Mouse (Mus musculus) E14TG2a.4 (cell line): ENCODE data around the gene E130114P18Rik.

Experiments
- H3K27me3 ChIP-seq: 2 replicates; pipeline ENCODE4 v1.6.1; 2014; ENCODE audit warnings: low read length, control low read depth; ENCODE audit not compliant: insufficient read depth
- H3K36me3 ChIP-seq: 2 replicates; pipeline ENCODE4 v1.6.1; 2014; ENCODE audit warnings: low read length, control low read depth; ENCODE audit not compliant: insufficient read depth
- H3K4me1 ChIP-seq: replicated peaks from 2 replicates; pipeline ENCODE4 v1.6.1; 2014; ENCODE audit warnings: low read depth, low read length, control low read depth
- H3K4me3 ChIP-seq: replicated peaks from 2 replicates; pipeline ENCODE4 v1.5.1; 2014; ENCODE audit warnings: mild to moderate bottlenecking, low read length
- H3K9me3 ChIP-seq: 2 replicates; pipeline ENCODE4 v1.6.1; 2014; ENCODE audit warnings: low read length, control low read depth
- CTCF ChIP-seq: conservative IDR thresholded peaks from 2 replicates; pipeline ENCODE4 v1.5.1; 2014; ENCODE audit warnings: low read length
- NANOG ChIP-seq: IDR thresholded peaks from 2 replicates; pipeline ENCODE4 v1.6.1; 2014; ENCODE audit warnings: borderline replicate concordance, low read length, mixed read lengths
- POU5F1 ChIP-seq: IDR thresholded peaks from 2 replicates; pipeline ENCODE4 v1.6.1; 2014; ENCODE audit warnings: low read length, borderline replicate concordance

The E130114P18Rik gene

DNA sequence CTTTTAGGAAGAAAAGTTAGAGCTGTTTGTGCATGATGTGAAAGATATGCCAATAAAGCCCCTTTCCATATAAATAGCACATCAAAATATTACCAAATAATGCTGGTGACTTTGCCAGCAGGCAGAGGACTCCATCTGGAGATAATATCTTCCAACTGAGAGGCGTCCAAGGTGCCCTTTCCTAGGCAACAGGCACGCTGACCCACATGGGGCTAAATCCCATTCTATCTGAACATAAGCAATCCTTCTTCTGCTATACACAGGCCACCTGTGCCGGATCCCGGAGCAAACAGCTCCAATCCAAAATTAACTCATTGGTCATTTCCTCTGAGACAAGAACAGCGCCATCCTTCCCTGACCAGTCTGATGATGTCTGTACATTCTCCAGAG is 128.3 kb downstream of the E130114P18Rik start:
- H3K36me3 ChIP-seq = no peaks in the 10 kb centered on the region
- H3K4me3 ChIP-seq = no peak overlapping the region
- H3K9me3 ChIP-seq = no peaks in the 10 kb centered on the region
- no peaks in the 10 kb centered on the region for H3K4me1 ChIP-seq
- no peak for TF ChIP-seq NANOG
- TF ChIP-seq POU5F1 = no peak
- TF ChIP-seq CTCF = no peak
- H3K27me3 ChIP-seq = no peaks in the 10 kb centered on the region; the same call in 1 of the 2 replicates

DNA sequence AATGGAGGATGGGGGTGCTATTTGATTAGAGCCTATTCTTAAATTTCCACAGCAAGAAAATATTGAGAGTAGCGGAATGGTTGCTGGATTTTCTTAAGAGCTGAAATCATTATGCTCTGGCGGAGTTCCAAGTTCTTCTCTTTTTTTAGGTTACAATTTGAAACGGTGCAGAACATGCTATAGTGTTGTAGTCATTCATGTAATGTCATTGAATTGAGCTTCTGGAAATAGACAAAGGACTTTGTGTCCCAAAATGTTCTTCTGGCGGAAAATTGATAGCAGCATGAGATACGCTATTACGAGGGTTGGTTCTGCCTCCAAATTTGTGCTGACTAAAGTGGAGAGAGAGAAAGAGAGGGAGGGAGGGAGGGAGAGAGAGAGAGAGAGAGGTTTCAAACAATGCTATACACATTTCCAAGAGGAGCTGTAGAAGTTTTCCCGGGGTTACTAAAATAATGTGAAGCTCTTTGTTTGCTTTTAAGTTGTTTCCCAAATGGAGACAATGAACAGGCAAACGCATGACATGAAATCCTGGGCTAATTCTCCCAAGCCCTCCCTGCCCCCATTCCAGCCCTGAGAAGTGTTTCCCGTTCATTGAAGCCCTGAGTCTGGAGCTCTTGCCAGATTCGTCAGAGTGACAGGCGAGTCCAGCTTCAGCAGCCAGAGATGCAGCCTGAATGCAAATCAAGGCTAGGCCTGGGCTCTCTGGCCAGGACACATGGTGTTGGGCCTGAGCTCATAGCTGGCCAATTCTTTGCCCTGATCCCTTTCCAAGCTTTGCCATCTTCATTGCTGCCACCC is 128.9 kb downstream of the E130114P18Rik start:
- TF ChIP-seq POU5F1 (no peak), CTCF (no peak), NANOG (no peak)
- no peaks in the 10 kb centered on the region for H3K36me3 ChIP-seq
- H3K9me3 ChIP-seq = no peaks in the 10 kb centered on the region
- no peak overlapping the region for H3K4me3 ChIP-seq
- no peaks in the 10 kb centered on the region; the same call in 1 of the 2 replicates for H3K27me3 ChIP-seq
- no peaks in the 10 kb centered on the region for H3K4me1 ChIP-seq

DNA sequence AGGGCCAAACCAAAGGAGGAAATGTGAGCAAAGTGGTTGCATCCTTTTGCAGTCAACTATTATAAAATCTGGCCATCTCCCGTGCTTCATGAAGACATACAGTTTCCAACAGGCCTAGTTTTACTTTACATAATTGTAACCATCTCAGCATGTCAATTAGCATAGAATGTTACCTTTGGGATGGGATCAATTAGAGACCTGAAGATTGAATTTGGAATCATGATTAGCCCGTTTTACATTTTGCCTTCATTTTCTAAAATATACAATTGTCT is 129.5 kb downstream of the E130114P18Rik start:
- Histone ChIP-seq H3K4me1 (no peaks in the 10 kb centered on the region), H3K36me3 (no peaks in the 10 kb centered on the region), H3K27me3 (no peaks in the 10 kb centered on the region; the same call in 1 of the 2 replicates), H3K9me3 (no peaks in the 10 kb centered on the region), H3K4me3 (no peak overlapping the region)
- no peak for TF ChIP-seq NANOG
- TF ChIP-seq POU5F1 = no peak
- TF ChIP-seq CTCF = no peak

DNA sequence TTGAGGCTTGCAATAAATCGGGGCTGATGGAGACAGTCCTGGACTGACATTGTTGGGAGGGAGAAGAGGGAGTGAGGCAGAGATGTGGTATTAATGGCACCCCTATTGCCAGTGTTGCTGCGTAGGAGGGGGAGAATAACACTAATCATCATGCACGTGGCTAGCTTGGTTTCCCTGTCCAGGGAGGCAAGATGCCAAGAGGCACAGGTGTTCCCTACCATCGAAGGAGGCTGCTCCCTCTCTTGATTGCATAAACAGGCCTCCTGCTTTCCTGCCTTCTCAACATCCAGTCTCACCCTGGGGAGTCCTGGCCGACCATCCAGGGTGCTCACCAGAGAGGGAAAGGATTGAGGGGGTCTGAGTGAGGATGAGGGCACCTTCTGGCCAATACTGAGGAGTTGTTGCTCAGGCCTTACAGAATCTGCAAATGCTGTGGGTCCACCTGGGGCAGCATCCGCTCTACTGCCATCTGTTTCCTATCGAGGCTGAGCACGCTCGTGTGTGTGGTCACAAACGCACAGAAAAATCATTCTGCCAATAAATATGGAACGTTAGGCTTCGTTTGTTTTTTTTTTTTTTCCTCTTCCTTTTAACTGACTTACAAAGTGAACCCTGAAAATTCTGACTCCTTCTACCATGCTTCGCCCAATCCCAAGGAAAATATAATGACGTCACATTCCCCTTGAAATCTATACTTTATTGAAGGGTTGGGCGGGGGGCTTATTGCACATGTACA is 130.0 kb downstream of the E130114P18Rik start:
- H3K9me3 ChIP-seq = no peaks in the 10 kb centered on the region
- no peaks in the 10 kb centered on the region for H3K36me3 ChIP-seq
- H3K4me3 ChIP-seq = no peak overlapping the region
- H3K4me1 ChIP-seq = no peaks in the 10 kb centered on the region
- no peaks in the 10 kb centered on the region; the same call in 1 of the 2 replicates for H3K27me3 ChIP-seq
- TF ChIP-seq NANOG (no peak), CTCF (no peak)

DNA sequence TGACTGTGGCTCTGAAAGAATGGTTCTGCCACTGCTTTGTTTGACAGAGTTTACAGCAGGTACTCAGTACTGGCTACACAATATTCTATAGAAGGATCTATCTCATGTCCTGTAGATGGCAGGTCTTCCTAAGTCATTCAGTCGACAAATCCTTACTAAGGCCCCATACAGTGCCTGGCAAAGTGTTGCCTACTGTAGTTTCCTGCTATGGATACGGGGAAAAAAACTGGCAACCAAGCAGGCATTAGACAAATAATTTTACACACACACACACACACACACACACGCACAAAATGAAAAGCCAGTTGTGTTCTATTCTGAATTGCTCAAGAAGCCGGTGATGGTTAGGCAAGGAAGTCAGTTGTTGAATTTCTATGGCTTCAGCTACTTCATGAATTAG is 130.6 kb downstream of the E130114P18Rik start:
- no peaks in the 10 kb centered on the region; the same call in 1 of the 2 replicates for H3K27me3 ChIP-seq
- TF ChIP-seq CTCF = no peak
- TF ChIP-seq NANOG = no peak
- no peak for TF ChIP-seq POU5F1
- no peak overlapping the region for H3K4me3 ChIP-seq
- H3K9me3 ChIP-seq = no peaks in the 10 kb centered on the region
- no peaks in the 10 kb centered on the region for H3K36me3 ChIP-seq
- no peaks in the 10 kb centered on the region for H3K4me1 ChIP-seq

DNA sequence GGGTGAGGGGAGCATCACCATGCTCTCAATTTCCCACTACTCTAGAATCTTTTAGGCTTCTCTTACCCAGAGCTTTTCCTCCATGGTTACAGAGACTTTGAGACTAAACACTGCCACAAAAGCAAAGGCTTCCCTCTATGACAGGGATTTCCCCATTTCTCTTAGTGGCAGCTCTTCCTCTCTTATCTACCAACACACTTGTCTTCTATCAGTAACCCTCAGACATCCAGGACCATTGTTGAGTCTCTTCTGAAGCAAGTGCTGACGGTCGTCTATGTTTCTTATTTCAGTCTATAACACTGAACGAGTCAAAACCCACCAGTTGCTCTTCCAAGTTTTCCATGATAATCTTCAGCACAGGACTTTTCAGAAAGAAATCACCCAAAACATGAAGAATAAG is 137.5 kb downstream of the E130114P18Rik start:
- TF ChIP-seq NANOG = no peak
- TF ChIP-seq CTCF = no peak
- TF ChIP-seq POU5F1 = no peak
- H3K9me3 ChIP-seq = no peaks in the 10 kb centered on the region
- H3K4me1 ChIP-seq = no peaks in the 10 kb centered on the region
- no peak overlapping the region for H3K4me3 ChIP-seq
- no peaks in the 10 kb centered on the region; the same call in 1 of the 2 replicates for H3K27me3 ChIP-seq
- no peaks in the 10 kb centered on the region for H3K36me3 ChIP-seq

DNA sequence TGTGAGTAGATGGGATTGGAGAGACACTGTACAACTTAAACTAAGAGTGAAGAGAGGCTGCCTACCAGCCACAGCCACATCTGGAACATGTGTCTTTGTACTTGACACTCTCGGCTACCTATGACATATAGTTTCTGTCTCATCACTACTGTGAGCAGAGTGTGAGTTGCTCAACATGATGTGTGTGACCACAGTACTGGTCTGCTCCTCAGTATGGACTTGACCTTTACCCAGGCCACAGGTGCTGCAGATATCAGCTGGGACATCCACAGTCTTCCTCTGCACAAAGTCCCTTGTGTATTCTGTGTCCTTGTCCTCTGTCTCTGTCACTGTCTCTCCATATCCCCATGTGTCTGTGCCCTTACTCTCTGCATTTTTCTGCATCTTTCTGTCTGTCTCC is 141.3 kb downstream of the E130114P18Rik start:
- Histone ChIP-seq H3K36me3 (no peaks in the 10 kb centered on the region), H3K4me3 (no peak overlapping the region), H3K9me3 (no peaks in the 10 kb centered on the region), H3K27me3 (no peaks in the 10 kb centered on the region), H3K4me1 (no peaks in the 10 kb centered on the region)
- TF ChIP-seq NANOG = no peak
- no peak for TF ChIP-seq POU5F1
- no peak for TF ChIP-seq CTCF

DNA sequence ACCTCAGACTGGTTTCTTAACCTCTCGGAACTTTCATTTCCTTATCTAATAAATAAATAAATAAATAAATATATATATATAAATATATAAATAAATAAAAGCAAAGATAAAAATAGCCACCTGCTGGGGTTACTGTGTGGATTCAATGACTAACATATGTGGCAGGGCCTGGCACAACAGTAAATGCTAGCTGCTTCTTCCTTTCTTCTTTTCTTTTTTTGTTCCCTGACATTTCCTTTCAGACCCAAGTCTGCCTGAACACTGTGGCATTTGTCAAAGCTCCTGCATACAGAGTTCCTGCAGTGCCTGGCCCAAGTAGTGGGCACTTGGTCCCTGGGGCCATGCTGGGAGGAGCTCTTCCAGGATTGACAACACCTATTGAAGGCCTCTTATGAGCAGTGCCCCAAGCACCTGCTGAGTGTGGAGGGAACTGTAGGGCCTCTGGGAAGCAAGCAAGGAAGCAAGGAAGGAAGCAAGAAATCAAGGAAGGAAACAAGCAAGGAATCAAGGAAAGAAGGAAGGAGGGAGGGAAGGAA is 142.1 kb downstream of the E130114P18Rik start:
- TF ChIP-seq POU5F1 (no peak), CTCF (no peak), NANOG (no peak)
- no peaks in the 10 kb centered on the region for H3K4me1 ChIP-seq
- no peak overlapping the region for H3K4me3 ChIP-seq

More for the DNA sequence above, 142.1 kb downstream of the E130114P18Rik start:
- H3K36me3 ChIP-seq = no peaks in the 10 kb centered on the region
- no peaks in the 10 kb centered on the region for H3K9me3 ChIP-seq
- H3K27me3 ChIP-seq = no peaks in the 10 kb centered on the region
